Mouse (Mus musculus): ENCODE results near the gene Sp8. TPM values are rescaled to one million over a fixed set of nuclear protein-coding genes. Genes with fewer than 3 reads are reported as not detected.

Sp8 gene
- polyA plus RNA-seq, 1 experiment from 2014 or later: not detected

Other genes starting within 250 kb of the Sp8 start
- gene Abcb5, start 120.1 kb downstream of the Sp8 start, polyA plus RNA-seq (2014; fragmentation: Nextera tagmentation; extraction: Ambion mirVana): not detected in 2 replicates

All from stomach, embryonic 14.5 days (tissue).